Mouse (Mus musculus): ENCODE measurements around the gene Bbof1. TPM values are rescaled to one million over a fixed set of nuclear protein-coding genes. Genes with fewer than 3 reads are reported as not detected.

Gene Bbof1
- total RNA-seq (2021), result 10 to 100 TPM; 12.4 to 12.5 TPM

- peak; percentile 91 to 93 for DNase-seq
These were observed at the start of gene Bbof1, which contains the start of gene Entpd5 for GRCm38 (mm10) chr12:84408819-84409507. TSS of gene Bbof1 (plus strand) at chr12:84409071. TSS of gene Entpd5 (minus strand) at chr12:84409029.

GRCm38 (mm10) chr12:84361555-84362489 is 47.0 kb upstream of the Bbof1 start, which contains the start of the genes Coq6 and Fam161b:
TSS of gene Coq6 (plus strand) at chr12:84361657.
TSS of gene Fam161b (minus strand) at chr12:84361833.
- DNase-seq, result peak; percentile 91

GRCm38 (mm10) chr12:84362872-84363271 is 46.0 kb upstream of the Bbof1 start:
- DNase-seq, result no peak

- DNase-seq, result no peak
These were observed 44.6 kb upstream of the Bbof1 start for GRCm38 (mm10) chr12:84364291-84364690.

DNA sequence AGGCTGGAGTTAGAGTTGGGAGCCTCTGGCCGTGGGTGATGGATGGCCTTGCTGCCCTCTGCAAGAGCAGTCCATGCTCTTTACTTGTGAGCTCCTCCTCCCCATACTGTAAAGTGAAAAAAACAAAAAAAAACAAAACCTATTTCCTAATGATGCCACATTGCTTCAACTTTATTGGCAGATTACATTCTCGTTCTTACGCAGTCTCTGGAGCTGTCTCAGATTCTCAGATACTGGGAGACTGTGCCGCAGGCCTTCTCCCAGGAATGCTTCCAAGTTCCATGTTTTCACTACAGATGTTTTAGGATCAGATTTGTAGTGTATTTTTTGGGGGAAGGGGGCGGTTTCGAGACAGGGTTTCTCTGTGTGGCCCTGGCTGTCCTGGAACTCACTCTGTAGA is 43.7 kb upstream of the Bbof1 start:
- no peak for DNase-seq

DNA sequence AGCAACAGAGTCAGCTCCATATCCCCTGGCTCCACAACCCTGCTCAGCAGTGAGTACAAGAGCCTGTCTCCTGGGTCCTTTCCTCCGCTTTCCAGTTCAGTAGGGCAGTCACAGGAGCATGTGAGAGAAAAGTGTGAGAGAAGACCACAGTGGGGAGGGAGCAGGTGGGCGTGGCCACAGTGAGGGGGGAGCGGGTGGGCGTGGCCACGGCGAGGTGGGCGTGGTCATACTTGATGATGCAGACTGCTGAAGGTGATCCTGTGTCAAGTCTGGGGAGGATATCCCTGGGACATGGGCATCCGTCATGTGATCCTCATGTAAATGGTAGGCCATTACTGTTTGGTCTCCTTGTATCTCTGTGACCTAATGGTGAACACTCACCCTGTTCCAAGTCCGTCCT is 41.9 kb upstream of the Bbof1 start:
- DNase-seq, result no peak

DNA sequence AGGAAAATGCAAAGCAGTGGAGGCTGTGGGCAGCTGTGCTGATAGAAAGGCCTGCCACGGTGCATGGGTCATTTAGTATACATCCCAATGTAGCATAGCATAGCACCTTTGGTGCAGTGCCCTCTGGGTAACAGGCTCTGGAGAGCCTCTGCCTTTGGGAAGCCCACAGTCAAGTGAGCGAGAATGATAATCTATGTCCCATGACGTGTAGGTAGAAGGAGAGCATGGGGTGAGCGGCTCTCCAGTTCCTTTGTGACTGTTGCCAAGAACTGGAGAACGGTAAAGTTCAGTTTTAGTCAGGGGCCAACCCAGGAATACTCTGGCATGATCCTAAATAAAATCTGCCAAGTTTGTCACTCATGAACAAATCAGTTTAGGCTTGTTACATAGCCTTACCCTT is 37.2 kb upstream of the Bbof1 start:
- DNase-seq, result no peak

DNA sequence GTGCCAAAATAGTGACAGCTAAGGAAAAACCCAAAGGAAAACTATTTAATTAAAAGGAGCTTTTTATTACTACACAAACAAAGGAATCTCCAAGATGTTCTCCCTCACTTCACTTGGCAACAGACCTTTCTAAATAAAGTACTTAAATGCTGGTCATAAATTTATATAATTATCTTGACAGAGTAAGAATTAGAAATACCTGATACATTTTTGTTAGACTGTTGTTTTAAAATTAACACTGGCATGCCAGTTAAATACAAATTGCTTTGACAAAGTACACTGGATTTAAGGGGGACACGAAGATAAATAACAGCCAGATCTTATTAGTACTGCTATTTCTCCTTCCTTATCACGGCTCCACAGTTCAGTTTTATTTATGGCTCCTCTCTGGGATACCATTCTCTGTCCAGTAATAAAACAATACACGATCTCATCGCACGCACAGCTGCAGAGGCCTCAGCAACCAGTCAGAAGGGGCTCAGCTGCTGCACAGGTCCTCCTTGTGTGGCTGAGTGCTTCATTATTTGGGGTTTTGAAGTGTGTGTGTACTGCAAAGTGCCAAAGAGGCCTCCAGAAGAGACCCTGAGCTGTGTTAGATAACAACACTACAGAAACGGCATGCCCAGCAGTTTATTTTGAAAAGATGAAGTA is 34.9 kb upstream of the Bbof1 start:
- no peak for DNase-seq

DNA sequence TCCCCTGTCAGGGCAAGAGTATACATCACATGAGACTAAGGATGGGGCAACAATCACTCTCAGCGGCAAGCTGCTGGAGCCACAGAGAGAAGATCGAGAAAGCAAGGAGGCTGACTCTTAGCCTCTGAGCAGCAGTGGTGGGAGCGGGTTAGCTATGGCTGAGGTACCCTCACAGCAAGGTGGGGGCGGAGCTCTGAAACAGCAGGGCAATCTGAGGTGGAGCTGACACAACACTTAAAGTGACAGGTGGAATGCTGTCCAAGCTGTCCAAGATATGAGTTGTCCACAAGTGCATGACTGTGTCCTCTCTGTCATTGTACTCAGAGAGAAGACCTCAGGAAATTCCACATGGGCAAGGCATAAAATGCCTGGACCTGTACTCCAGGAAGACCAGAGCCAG is 26.5 kb upstream of the Bbof1 start:
- DNase-seq, result no peak

DNA sequence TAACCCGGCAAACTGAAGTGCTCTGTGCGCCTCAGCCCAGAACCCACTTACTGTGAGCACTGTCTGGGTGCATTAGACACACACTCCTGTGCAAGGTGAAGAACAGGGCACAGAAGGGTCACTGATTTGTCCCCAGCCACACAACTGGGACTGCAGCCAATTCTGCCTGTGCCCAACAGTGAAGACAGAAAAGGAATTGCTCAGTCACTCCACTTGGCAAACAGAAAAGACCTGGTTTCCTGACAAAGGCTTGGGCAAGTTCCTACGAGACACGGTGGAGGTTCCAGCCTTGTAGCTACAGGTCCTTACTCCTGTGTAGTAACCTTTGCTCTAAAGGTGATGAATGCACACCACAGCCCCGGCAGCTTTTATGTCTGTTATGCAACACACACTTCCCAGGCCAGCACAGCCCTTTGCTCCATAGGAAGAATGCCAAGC is 24.2 kb upstream of the Bbof1 start:
- no peak for DNase-seq

- no peak for DNase-seq
These were observed 23.5 kb upstream of the Bbof1 start for GRCm38 (mm10) chr12:84385408-84385807.

DNA sequence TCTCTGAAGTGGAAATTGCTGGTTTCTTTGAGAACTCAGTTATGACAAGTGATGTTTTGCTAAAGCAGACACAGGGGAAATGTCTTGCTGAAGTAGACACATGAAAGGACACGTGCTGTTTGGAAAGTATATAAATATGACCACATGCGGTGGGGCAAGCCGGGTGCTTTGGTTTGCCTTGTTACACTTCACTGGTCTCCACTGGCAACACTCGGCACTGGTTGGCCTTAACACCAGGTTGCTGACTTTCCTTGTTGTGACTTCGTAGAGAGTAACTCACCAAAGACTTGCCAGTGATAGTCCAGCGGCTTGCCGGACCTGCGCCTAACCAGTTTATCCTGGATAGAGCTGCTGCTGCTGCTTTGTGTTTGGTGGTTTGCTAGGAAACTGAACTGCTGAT is 20.8 kb upstream of the Bbof1 start:
- DNase-seq, result no peak

GRCm38 (mm10) chr12:84388774-84389400 is 20.0 kb upstream of the Bbof1 start:
- DNase-seq, result no peak

- no peak for DNase-seq
These were observed 18.5 kb upstream of the Bbof1 start for GRCm38 (mm10) chr12:84390336-84390735.

- DNase-seq, result no peak
These were observed 16.2 kb upstream of the Bbof1 start for GRCm38 (mm10) chr12:84392681-84393080.

DNA sequence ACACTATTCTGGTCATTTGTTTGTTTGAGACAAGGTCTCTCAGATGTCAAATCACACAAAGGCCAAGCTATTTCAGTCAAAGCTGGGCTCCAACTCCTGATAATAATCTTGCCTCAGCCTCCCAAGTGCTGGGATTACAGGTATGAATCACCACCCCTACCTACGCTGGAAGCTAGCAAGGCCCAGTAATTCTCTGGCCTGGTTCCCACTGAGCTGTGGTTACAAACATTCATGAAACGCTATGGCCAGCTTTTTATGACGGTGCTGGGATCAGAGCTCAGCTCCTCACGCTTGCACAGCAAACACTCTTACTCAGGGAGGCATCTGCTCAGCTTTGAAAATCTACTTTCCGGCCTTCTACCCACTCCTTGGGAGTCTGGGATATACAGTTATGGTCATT is 15.0 kb upstream of the Bbof1 start:
- DNase-seq, result no peak

GRCm38 (mm10) chr12:84396947-84397679 is 11.8 kb upstream of the Bbof1 start:
- DNase-seq, result no peak

DNA sequence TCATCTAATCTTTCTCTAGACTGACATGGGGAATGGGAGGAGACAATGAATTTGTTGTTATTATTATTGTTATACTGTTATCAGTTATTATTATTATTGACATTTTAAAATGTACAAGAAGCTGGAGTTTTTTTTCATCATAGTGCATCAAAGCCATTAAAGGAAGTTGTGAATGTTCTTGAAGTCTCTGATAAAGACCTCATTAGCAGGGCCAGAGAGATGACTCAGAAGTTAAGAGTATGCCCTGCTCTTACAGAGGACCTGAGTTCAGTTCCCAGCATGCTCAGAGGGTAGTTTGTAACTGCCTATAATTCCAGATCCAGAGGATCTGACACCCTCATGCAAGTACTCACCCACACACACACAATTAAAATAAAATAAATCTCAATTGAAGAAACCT is 11.2 kb upstream of the Bbof1 start:
- DNase-seq, result no peak

GRCm38 (mm10) chr12:84398629-84399028 is 10.2 kb upstream of the Bbof1 start:
- no peak for DNase-seq

DNA sequence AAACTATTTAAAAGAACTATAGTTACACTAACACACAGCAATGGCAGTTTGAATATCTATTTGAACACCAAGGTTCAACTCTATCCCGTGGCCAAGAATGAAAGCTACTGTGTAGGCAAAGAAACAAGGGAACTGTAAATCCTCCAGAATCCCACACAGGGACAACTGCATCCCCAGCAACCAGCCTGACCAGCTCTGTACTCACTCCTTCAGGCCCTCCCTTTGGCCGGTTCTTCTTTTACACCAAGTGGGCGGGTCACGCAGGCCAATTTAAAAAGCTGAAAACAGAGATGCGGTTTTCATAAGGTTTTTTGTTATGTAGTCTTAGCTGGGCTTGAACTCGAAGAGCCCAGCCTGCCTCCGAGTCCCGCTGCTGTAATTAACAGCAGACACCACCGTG is 9.7 kb upstream of the Bbof1 start:
- DNase-seq, result no peak

DNA sequence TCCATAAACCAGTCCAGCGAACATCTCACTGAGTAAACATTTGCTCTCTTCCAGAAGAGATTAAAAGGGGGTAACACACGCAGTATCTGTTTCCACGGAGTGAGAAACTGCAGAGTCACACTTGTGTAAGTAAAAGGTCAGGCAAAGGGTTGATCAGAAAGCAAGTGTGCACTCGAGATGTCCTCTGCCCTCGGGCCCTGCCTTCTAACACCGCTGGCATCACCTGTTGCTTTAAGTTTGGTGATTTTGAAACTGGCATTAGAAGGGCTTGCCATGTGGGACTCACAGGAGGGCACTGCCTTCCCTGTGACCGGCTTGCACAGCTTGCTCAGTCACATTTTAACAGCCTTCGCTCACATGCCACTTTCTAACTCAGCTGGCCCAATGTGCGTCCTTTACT is 9.2 kb upstream of the Bbof1 start:
- DNase-seq, result no peak

- DNase-seq, result no peak
These were observed 8.8 kb upstream of the Bbof1 start for GRCm38 (mm10) chr12:84400068-84400467.
